Mouse (Mus musculus) ES-Bruce4 (cell line): ENCODE data around the gene Gtf3c4.

Experiments used
- CTCF ChIP-seq: IDR thresholded peaks from one replicate; pipeline ENCODE4 v1.8.1; 2011; ENCODE audit warnings: low read depth, low read length
- EP300 ChIP-seq: IDR thresholded peaks from 2 replicates; pipeline ENCODE4 v1.6.1; 2011; ENCODE audit warnings: low read depth, low read length; ENCODE audit not compliant: insufficient read depth
- POLR2A ChIP-seq: IDR thresholded peaks from one replicate; pipeline ENCODE4 v1.8.1; 2011; ENCODE audit warnings: low read length; ENCODE audit not compliant: insufficient read depth

DNA sequence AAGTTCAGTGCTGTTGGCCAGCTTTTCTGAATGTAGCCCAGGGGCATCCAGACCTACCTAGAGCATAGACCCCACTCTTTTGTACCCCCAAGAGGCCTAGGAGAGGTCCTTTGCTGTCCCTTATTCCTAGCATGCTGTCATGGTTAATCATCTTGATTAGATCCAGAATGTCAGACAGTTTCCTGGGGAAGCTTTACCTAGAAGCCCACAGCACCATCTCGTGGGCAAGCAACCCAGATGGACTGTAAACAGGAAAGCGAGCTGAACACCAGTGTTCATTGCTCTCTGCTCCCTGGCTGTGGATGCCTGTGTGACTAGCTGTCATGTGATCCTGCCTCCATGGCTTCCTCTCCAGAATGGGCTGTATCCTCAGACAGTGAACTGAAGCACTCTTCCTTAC lies 63.4 kb downstream of the Gtf3c4 start:
- TF ChIP-seq EP300 (no peak), CTCF (no peak), POLR2A (no peak)
